Mouse (Mus musculus): ENCODE measurements around the gene Ctnna3.

DNA sequence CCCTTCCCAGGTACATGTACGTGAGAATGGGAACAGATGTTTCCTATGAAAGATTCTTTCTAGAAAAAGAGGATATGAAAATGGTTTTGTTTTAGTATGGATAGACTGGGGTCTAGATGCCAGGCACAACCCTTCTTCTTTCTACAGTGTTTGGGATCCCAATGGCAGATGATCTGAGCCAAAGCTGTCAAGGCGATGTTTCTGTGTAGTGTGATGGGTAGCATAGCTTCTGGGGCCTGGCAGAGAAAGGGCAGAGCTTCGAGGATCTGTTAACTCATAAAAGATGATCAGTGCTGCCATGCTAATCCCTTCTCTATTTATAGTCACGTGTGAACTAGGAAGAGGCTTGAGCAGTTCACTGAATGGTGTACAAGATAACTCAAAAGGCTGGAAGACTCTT, 284.3 kb downstream of the Ctnna3 start:
- TF ChIP-seq CTCF (IDR thresholded peaks at IDR 0.05; ENCODE audit: low read depth, low read length) (no peak), POLR2AphosphoS5 (IDR thresholded peaks at IDR 0.05; ENCODE audit: insufficient replicate concordance, low read depth, low read length) (no peak), TAL1 (conservative IDR thresholded peaks at IDR 0.05; ENCODE audit: low read depth, low read length) (no peak), GATA1 (IDR thresholded peaks at IDR 0.05; ENCODE audit: borderline replicate concordance, low read length) (no peak)

Measured in G1E (cell line).